Mouse (Mus musculus): ENCODE results near the gene Acsm3. TPM values are rescaled to one million over a fixed set of nuclear protein-coding genes. Genes with fewer than 3 reads are reported as not detected.
"Not testable (repeated sequence)": the region's sequence is repeated elsewhere in the genome, so short reads cannot be mapped to it uniquely, and the experiment has no call there.

Gene Acsm3
- total RNA-seq (2021): under 1 TPM; 0.62 to 0.67 TPM

GRCm38 (mm10) chr7:119760527-119760951 is at the start of gene Acsm3:
Gene Acsm3 (plus strand): TSS chr7:119760923.
- intact Hi-C loops (cut with DNase I): no loop called here
- DNase-seq: no peak

- intact Hi-C loops (cut with DNase I): no loop called here
- DNase-seq: no peak
Measured at GRCm38 (mm10) chr7:119714111-119714510, 46.6 kb upstream of the Acsm3 start.

- DNase-seq: peak; percentile 94 to 96
Measured at GRCm38 (mm10) chr7:119720253-119720946, 40.3 kb upstream of the Acsm3 start, which contains the start of gene Thumpd1. Gene Thumpd1 (minus strand): TSS chr7:119720798.

GRCm38 (mm10) chr7:119720947-119721310 is 39.8 kb upstream of the Acsm3 start:
- DNase-seq: no peak
- intact Hi-C loops (cut with DNase I): loop anchor here (5.0 kb wide), 2 partner anchors 71 to 176 kb away; partner anchors contain the start of genes Dcun1d3, Eri2, Lyrm1 and Rexo5

More at GRCm38 (mm10) chr7:119720253-119720946, 40.3 kb upstream of the Acsm3 start, which contains the start of gene Thumpd1:
- intact Hi-C loops (cut with DNase I): loop anchor here (5.0 kb wide), 2 partner anchors 72 to 177 kb away; partner anchors contain the start of genes Dcun1d3, Eri2, Lyrm1 and Rexo5

- DNase-seq: no peak
- intact Hi-C loops (cut with DNase I): no loop called here
Measured at GRCm38 (mm10) chr7:119727621-119728020, 33.1 kb upstream of the Acsm3 start.

GRCm38 (mm10) chr7:119731262-119731661 is 29.5 kb upstream of the Acsm3 start:
- DNase-seq; intact Hi-C loops (cut with DNase I): not testable (repeated sequence)

GRCm38 (mm10) chr7:119738877-119739276 is 21.8 kb upstream of the Acsm3 start:
- no peak for DNase-seq
- intact Hi-C loops (cut with DNase I): no loop called here

GRCm38 (mm10) chr7:119739798-119740468 is 20.8 kb upstream of the Acsm3 start:
- intact Hi-C loops (cut with DNase I): not testable (repeated sequence)
- DNase-seq: peak in 1 of 2 experiments; percentile 9

- peak in 1 of 2 experiments; percentile 4 for DNase-seq
- intact Hi-C loops (cut with DNase I): no loop called here
Measured at GRCm38 (mm10) chr7:119744321-119744720, 16.4 kb upstream of the Acsm3 start.

- DNase-seq: no peak
- intact Hi-C loops (cut with DNase I): no loop called here
Measured at GRCm38 (mm10) chr7:119745869-119746268, 14.9 kb upstream of the Acsm3 start.

GRCm38 (mm10) chr7:119748761-119749160 is 12.0 kb upstream of the Acsm3 start:
- DNase-seq: no peak
- intact Hi-C loops (cut with DNase I): no loop called here

- DNase-seq: no peak
Measured at GRCm38 (mm10) chr7:119749942-119750341, 10.8 kb upstream of the Acsm3 start.

GRCm38 (mm10) chr7:119753696-119754095 is 7.0 kb upstream of the Acsm3 start:
- DNase-seq: no peak
- intact Hi-C loops (cut with DNase I): no loop called here

More at GRCm38 (mm10) chr7:119749942-119750341, 10.8 kb upstream of the Acsm3 start:
- intact Hi-C loops (cut with DNase I): no loop called here

GRCm38 (mm10) chr7:119762166-119762697 is 1.5 kb downstream of the Acsm3 start:
- intact Hi-C loops (cut with DNase I): no loop called here
- no peak for DNase-seq

GRCm38 (mm10) chr7:119764377-119764776 is 3.7 kb downstream of the Acsm3 start:
- no peak for DNase-seq
- intact Hi-C loops (cut with DNase I): no loop called here

- no peak for DNase-seq
- intact Hi-C loops (cut with DNase I): no loop called here
Measured at GRCm38 (mm10) chr7:119766996-119767395, 6.3 kb downstream of the Acsm3 start.

- intact Hi-C loops (cut with DNase I): no loop called here
- DNase-seq: no peak
Measured at GRCm38 (mm10) chr7:119769895-119770294, 9.2 kb downstream of the Acsm3 start.

- no peak for DNase-seq
Measured at GRCm38 (mm10) chr7:119783453-119783852, 22.7 kb downstream of the Acsm3 start.

GRCm38 (mm10) chr7:119784908-119785307 is 24.2 kb downstream of the Acsm3 start:
- no peak for DNase-seq
- intact Hi-C loops (cut with DNase I): no loop called here

More at GRCm38 (mm10) chr7:119783453-119783852, 22.7 kb downstream of the Acsm3 start:
- intact Hi-C loops (cut with DNase I): no loop called here

- intact Hi-C loops (cut with DNase I): no loop called here
- DNase-seq: no peak
Measured at GRCm38 (mm10) chr7:119789024-119789423, 28.3 kb downstream of the Acsm3 start.

- intact Hi-C loops (cut with DNase I): loop anchor here (5.0 kb wide), 2 partner anchors 71 to 99 kb away; partner anchors contain the start of gene Thumpd1
- DNase-seq: peak; percentile 90 to 92
Measured at GRCm38 (mm10) chr7:119793586-119794250, 33.0 kb downstream of the Acsm3 start, which contains the start of the genes Rexo5 and Eri2. Gene Rexo5 (plus strand): TSS chr7:119794006. Gene Eri2 (minus strand): TSS chr7:119794058.

Measured in heart, postnatal 10 days (tissue).